Mouse (Mus musculus) myocyte (in vitro differentiated cells): ENCODE measurements around the gene Prss54.

Experiments
- MYOD1 ChIP-seq, 3 experiments: IDR thresholded peaks; one replicate each; pipeline ENCODE4 v1.6.1; 2011; ENCODE audit warnings: control low read depth in 2 of 3, low read depth in 2 of 3, mild to moderate bottlenecking in 2 of 3, moderate library complexity in 1 of 3; ENCODE audit not compliant: insufficient read length in 2 of 3, control insufficient read depth in 1 of 3
- POLR2A ChIP-seq: IDR thresholded peaks from one replicate; pipeline ENCODE4 v1.6.1; 2011; ENCODE audit warnings: low read depth, mild to moderate bottlenecking, control low read depth, moderate library complexity; ENCODE audit not compliant: insufficient read length

DNA sequence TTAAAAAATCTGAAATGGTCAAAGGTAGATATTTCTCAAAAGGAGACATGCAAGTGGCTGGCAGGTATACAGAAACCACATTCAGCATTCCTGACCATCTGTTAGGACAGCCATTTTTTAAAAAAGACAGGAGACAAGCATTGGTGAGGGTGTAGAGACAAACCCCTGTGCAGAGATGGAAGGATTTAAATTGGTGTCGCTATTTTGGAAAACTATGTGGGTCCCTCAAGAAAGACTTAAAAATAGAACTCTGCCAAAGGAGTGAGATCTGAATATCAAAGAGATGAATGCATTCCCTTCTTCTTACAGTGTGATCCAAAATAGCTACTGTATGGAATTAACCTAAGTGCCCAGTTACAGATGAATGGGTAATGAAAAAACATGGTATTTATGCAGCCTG, 11.2 kb upstream of the Prss54 start:
- TF ChIP-seq MYOD1 (IDR thresholded peaks at IDR 0.05; ENCODE audit: control insufficient read depth in 1 of 3, insufficient read length in 2 of 3, low read depth in 2 of 3) (no peak), POLR2A (no peak)
